Mouse (Mus musculus) heart, embryonic 12.5 days (tissue): ENCODE measurements around the gene Ndrg3. TPM values are rescaled to one million over a fixed set of nuclear protein-coding genes. Genes with fewer than 3 reads are reported as not detected.

Source experiments
- ATAC-seq: fragments of 200-750 bp; cut with Nextera tagmentation; 2 replicates; pipeline ENCODE4 v1.8.0; 2017; ENCODE audit warnings: moderate TSS enrichment, moderate library complexity; ENCODE audit not compliant: insufficient number of reproducible peaks, low FRiP score
- H3K27ac ChIP-seq: fragments of 300-500 bp; sonication (generic); 2 replicates; pipeline ENCODE4 v1.5.1; 2016; ENCODE audit warnings: mild to moderate bottlenecking, moderate library complexity; ENCODE audit not compliant: poor library complexity, severe bottlenecking
- H3K27me3 ChIP-seq: fragments of 300-500 bp; sonication (generic); replicated peaks from 2 replicates; pipeline ENCODE4 v1.6.1; 2016; ENCODE audit warnings: mild to moderate bottlenecking, moderate library complexity
- H3K36me3 ChIP-seq: fragments of 300-500 bp; sonication (generic); 2 replicates; pipeline ENCODE4 v1.6.1; 2016; ENCODE audit warnings: mild to moderate bottlenecking, moderate library complexity
- H3K4me1 ChIP-seq: fragments of 300-500 bp; sonication (generic); replicated peaks from 2 replicates; pipeline ENCODE4 v1.6.1; 2016; ENCODE audit warnings: mild to moderate bottlenecking
- H3K4me2 ChIP-seq: fragments of 300-500 bp; sonication (generic); 2 replicates; pipeline ENCODE4 v1.6.1; 2016; ENCODE audit warnings: mild to moderate bottlenecking, moderate library complexity
- H3K4me3 ChIP-seq: fragments of 300-500 bp; sonication (generic); 2 replicates; pipeline ENCODE4 v1.5.1; 2016; ENCODE audit warnings: mild to moderate bottlenecking
- H3K9ac ChIP-seq: fragments of 300-500 bp; sonication (generic); 2 replicates; pipeline ENCODE4 v1.6.1; 2016; ENCODE audit warnings: mild to moderate bottlenecking, moderate library complexity
- H3K9me3 ChIP-seq: fragments of 300-500 bp; sonication (generic); replicated peaks from 2 replicates; pipeline ENCODE4 v1.6.1; 2016; ENCODE audit warnings: mild to moderate bottlenecking, moderate library complexity
- WGBS: fragments of 180-500 bp; shearing (Covaris S2); methylation state at CpG from one replicate; pipeline ENCODE4 v1.1.7; 2016; 5-methylcytosine and 5-hydroxymethylcytosine counted together
- polyA plus RNA-seq: library from polyadenylated mRNA; unstranded; fragments of >200 nt; fragmentation: Nextera tagmentation; extraction: Ambion mirVana; gene quantifications from 2 replicates; pipeline ENCODE4 v1.2.1, GENCODE M21; 2016

The Ndrg3 gene
- polyA plus RNA-seq, 1 experiment from 2014 or later, result 31.3 TPM

DNA sequence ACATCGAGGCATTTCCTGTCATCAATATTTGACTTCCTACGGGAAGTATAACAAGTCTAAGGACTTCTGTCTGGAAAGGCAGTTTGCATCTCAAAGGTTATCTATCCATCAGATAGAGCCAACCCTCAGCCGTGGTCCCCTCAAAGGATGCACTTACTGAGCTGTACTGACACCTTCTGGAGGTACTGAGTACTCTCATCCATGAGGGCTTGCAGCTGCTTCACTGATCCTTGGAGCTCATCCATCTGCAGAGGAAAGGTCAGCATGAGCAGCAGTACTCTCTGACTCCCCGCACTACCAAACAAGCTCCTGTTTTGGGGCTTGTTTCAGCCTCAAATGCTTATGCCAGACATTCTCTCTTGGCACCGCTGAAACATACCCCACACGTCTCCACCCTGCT is 4.7 kb upstream of the Ndrg3 start:
- H3K9me3 ChIP-seq, result no peaks in the 10 kb centered on the region
- no peaks in the 10 kb centered on the region for H3K27me3 ChIP-seq
- H3K9ac ChIP-seq, result no peak overlapping the region
- no peak overlapping the region for H3K27ac ChIP-seq
- no peak overlapping the region for H3K4me3 ChIP-seq
- ATAC-seq, result no peak
- 61% methylated on average over 6 of the region's 6 CpGs for WGBS
- H3K4me1 ChIP-seq, result no peaks in the 10 kb centered on the region
- H3K36me3 ChIP-seq, result peaks cover 63% of the 10 kb centered on the region
- no peak overlapping the region for H3K4me2 ChIP-seq

DNA sequence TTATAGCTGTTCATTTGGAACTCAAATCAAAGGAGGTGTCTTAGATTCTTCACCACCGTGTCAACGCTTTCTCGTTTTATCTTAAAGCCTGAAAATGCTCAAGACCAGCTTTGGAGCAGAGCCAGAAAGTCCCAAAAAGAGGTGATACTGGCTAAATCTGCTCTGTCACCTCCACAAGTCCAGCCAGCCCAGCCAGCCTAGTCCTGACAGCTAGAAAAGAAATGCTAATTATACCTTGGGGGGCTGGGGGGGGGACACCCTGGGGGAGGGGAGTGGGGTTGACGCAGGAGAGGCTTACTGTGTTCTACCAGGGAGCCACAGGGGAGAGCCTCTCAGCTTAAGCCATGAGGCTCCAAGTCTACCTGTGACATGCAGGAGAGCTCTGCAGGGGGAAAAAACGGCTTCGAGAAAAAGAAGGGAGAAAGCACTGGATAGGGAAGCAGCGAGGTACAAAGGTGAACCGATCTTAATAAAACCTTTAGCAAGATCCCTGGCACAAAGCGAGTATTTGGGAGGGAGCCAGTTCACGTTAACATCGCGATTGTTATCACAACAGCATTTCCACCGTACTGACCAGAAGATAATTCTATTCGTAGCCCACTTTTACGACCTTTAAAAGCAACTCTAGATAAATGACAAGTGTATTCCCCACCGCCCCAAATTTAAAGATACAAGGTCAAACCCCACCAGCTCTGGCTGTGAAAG is 977 bp downstream of the Ndrg3 start:
- Histone ChIP-seq H3K27ac (peak overlapping the region; percentile 1), H3K9ac (peak overlapping the region; percentile 84), H3K4me1 (peaks cover 30% of the 10 kb centered on the region), H3K27me3 (no peaks in the 10 kb centered on the region), H3K4me2 (peak overlapping the region; percentile 80), H3K36me3 (peaks cover 20% of the 10 kb centered on the region), H3K9me3 (no peaks in the 10 kb centered on the region), H3K4me3 (peak overlapping the region; percentile 77)
- ATAC-seq, result no peak
- WGBS, result 3% methylated on average over 16 of the region's 16 CpGs

DNA sequence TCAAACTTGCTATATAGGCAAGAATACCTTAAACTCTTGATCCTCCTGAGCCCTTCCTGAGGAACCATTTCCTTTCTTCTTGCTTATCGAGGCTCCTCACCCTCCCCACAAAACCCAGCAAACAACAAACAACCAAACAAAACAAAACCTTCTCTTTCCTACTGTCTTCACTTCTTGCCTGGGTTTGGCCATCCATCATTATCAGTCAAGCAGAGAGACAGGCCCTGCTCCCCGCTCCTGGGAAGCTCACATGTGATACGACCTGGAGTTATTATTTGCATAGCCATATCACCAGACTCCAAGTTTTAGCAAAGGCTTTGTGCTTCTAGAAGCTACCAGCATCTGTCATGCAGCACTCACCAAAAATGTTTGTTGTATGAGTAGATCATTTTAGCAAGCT is 4.5 kb downstream of the Ndrg3 start:
- no peak for ATAC-seq
- H3K4me3 ChIP-seq, result no peak overlapping the region
- no peaks in the 10 kb centered on the region for H3K36me3 ChIP-seq
- no peaks in the 10 kb centered on the region for H3K9me3 ChIP-seq
- no peak overlapping the region for H3K9ac ChIP-seq
- no peak overlapping the region for H3K27ac ChIP-seq
- no peak overlapping the region for H3K4me2 ChIP-seq
- 54% methylated on average over 3 of the region's 3 CpGs for WGBS
- H3K27me3 ChIP-seq, result no peaks in the 10 kb centered on the region
- peaks cover 38% of the 10 kb centered on the region for H3K4me1 ChIP-seq

DNA sequence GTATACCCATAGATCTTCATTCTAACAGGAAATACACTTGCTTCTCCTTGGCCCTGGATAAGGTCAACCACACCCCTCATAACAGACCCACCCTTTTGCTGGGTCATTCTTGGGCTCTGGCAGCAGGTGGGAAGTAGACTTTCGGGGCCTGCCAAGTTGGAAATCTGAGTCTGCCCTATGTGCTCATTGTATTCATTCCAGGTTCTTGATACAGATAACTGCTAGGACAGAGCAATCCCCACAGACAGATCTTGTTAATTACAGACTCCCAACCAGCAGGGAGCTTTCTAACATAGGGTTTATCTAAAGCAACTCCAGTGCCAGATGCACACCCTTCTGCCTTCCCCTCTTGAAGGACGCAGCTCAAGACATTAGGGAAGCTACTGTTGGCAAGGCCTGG is 9.0 kb downstream of the Ndrg3 start:
- Histone ChIP-seq H3K4me1 (peaks cover 19% of the 10 kb centered on the region), H3K9me3 (no peaks in the 10 kb centered on the region), H3K4me3 (no peak overlapping the region), H3K4me2 (peak overlapping the region; percentile 4; the same call in 1 of the 2 replicates), H3K27ac (peak overlapping the region; percentile 58), H3K9ac (no peak overlapping the region), H3K36me3 (no peaks in the 10 kb centered on the region), H3K27me3 (no peaks in the 10 kb centered on the region)
- 34% methylated on average over 2 of the region's 2 CpGs for WGBS
- ATAC-seq, result peak; percentile 77; the same call in 1 of the 2 replicates

DNA sequence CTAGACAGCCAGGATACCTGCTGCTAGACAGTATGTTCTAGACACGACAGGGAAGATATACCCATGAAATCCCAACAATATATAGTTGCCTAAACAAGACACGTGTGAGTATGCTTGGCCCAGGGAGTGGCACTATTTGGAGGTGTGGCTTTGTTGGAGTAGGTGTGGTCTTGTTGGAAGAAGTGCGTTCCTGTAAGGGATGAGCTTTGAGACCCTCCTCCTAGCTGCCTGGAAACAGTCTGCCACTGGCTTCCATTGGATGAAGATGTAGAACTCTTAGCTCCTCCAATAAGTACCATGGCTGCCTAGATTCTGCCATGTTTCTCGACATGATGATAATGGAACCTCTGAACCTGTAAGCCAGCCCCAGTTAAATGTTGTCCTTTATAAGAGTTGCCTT is 10.6 kb downstream of the Ndrg3 start:
- no peak overlapping the region for H3K4me2 ChIP-seq
- no peaks in the 10 kb centered on the region for H3K36me3 ChIP-seq
- WGBS, result 81% methylated on average over 4 of the region's 4 CpGs
- H3K9me3 ChIP-seq, result no peaks in the 10 kb centered on the region
- H3K27ac ChIP-seq, result no peak overlapping the region
- no peak overlapping the region for H3K4me3 ChIP-seq
- peaks cover 17% of the 10 kb centered on the region for H3K4me1 ChIP-seq
- no peak overlapping the region for H3K9ac ChIP-seq
- H3K27me3 ChIP-seq, result no peaks in the 10 kb centered on the region
- ATAC-seq, result no peak

DNA sequence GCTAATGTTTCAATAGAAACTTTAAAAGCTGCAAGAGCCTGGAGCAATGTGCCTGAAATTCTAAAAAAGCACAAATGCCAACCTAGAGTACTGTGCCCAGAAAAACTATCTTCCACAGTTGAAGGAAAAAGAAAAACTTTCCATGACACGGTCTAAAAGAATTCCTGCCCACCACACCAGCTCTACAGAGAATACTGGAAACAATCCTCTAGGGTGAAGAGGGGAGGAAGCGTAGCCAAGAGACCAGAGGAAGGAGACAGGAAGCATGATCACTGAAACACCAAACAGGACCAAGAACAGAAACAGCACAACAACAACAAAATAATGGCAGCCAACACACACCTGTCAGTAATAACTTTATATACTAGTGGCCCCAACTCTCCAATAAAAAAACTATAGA is 11.8 kb downstream of the Ndrg3 start:
- WGBS, result 59% methylated on average over 2 of the region's 2 CpGs
- H3K27me3 ChIP-seq, result no peaks in the 10 kb centered on the region
- ATAC-seq, result no peak
- H3K4me2 ChIP-seq, result no peak overlapping the region
- peaks cover 25% of the 10 kb centered on the region for H3K4me1 ChIP-seq
- H3K9me3 ChIP-seq, result no peaks in the 10 kb centered on the region
- H3K4me3 ChIP-seq, result no peak overlapping the region
- H3K9ac ChIP-seq, result no peak overlapping the region
- H3K27ac ChIP-seq, result no peak overlapping the region
- H3K36me3 ChIP-seq, result no peaks in the 10 kb centered on the region

DNA sequence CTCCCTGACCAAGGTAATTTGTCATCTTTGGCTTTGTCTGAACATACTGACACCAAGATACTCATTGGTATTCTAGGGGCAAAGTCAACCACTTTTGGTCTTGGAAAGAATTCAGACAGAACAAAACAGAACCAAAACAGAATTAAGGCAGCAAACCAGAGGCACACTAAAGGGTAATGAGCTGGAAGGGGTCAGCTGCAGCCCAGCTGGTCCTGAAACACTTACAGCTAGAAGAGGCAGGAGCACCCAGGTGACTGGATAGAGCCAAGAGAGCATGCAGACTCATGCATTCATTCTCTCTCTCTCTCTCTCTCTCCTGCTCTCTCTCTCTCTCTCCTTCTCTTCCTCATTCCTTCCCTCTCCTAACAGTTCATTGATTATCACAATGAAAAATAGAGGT is 15.1 kb downstream of the Ndrg3 start:
- Histone ChIP-seq H3K4me1 (peaks cover 31% of the 10 kb centered on the region), H3K27me3 (no peaks in the 10 kb centered on the region), H3K4me3 (no peak overlapping the region), H3K9ac (no peak overlapping the region), H3K4me2 (no peak overlapping the region), H3K9me3 (no peaks in the 10 kb centered on the region), H3K27ac (no peak overlapping the region), H3K36me3 (no peaks in the 10 kb centered on the region)
- no peak for ATAC-seq

DNA sequence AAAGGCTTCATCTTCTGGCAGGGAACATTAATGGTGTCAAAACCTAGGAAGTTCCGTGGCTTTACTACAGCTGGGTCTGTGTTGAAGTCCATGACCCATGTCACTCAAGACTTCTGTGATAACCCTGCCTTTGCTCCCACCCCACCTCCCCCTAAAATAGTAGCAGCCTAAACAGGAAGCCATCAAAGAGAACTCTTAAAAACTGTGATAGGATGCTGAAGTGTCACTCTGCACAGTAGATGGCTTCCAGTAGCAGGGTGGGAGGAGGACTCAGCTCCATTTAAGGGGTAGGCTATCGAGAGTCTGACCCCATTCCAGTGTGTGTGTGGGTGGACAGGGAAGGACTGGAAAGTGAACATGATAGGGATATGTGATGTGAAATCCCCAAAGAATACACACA is 16.9 kb downstream of the Ndrg3 start:
- H3K27ac ChIP-seq, result peak overlapping the region; percentile 70
- 9% methylated on average over 2 of the region's 2 CpGs for WGBS

DNA sequence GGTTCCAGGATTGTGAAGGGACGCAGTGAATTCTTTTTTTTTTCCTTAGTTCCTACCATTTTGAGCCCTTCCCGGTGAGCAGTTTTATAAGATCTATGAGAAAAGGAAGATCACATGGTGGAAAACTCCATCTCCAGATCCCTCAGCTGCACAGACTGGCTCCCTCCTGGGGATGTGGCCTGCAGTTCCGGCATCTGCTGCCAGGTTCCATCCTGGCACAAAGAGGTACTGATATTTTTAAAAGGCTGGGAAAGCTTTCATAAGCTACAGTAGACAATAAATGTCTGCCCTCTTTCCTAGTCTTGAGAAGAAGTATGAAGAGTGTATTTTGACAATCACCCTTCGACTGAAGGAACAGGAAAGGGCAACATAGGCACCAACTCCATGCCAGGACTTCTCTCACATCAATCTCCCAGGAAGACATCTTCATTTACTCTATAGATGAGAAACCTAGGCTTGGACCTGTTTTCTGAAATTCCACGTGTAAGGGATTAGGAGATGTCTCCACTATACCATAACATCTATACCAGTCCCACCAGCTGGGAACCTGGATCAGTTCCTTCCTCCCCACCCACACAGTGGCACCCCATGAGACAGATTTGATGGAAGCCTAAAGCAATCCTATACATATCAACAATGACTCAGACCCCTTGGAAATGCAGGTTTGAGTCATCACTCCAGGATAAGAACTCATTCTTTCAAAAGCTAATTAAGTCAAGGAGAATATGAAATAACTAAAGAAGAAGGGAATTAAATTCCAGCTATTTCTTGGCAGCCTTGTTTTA is 18.3 kb downstream of the Ndrg3 start:
- no peak for ATAC-seq
- Histone ChIP-seq H3K4me2 (no peak overlapping the region), H3K27me3 (no peaks in the 10 kb centered on the region), H3K9me3 (no peaks in the 10 kb centered on the region), H3K9ac (no peak overlapping the region), H3K4me1 (peaks cover 46% of the 10 kb centered on the region), H3K27ac (0 out of 2 replicates have a peak overlapping the region, but pooled peaks have one; percentile 12), H3K4me3 (no peak overlapping the region), H3K36me3 (no peaks in the 10 kb centered on the region)
- 77% methylated on average over 5 of the region's 5 CpGs for WGBS

More for the DNA sequence above, 16.9 kb downstream of the Ndrg3 start:
- Histone ChIP-seq H3K27me3 (no peaks in the 10 kb centered on the region), H3K9me3 (no peaks in the 10 kb centered on the region), H3K4me1 (peaks cover 39% of the 10 kb centered on the region), H3K4me2 (peak overlapping the region; percentile 49), H3K9ac (no peak overlapping the region), H3K4me3 (no peak overlapping the region), H3K36me3 (no peaks in the 10 kb centered on the region)
- ATAC-seq, result peak; percentile 81

DNA sequence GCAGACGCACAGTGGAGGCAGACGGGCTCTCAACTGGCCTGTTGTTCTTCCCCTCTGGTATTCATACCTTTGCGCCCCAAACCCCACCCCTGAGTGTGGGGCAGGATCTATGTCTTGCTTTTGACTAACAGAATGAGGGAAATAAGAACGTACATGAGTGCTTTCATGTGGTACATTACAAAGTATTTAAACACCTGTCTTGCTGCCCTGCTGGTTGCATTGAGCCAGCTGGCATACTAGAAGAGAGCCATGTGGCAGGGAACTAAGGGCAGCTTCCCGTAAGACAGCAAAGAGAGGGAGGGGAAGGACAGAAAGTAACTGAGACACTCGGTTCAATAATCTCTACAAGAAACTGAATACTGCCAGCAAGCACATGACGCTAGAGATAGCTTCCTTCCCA is 21.6 kb downstream of the Ndrg3 start:
- Histone ChIP-seq H3K4me1 (peaks cover 41% of the 10 kb centered on the region), H3K27me3 (no peaks in the 10 kb centered on the region), H3K4me3 (no peak overlapping the region), H3K9me3 (no peaks in the 10 kb centered on the region), H3K4me2 (no peak overlapping the region), H3K27ac (no peak overlapping the region), H3K9ac (no peak overlapping the region), H3K36me3 (no peaks in the 10 kb centered on the region)
- WGBS, result 67% methylated on average over 7 of the region's 7 CpGs
- ATAC-seq, result no peak

DNA sequence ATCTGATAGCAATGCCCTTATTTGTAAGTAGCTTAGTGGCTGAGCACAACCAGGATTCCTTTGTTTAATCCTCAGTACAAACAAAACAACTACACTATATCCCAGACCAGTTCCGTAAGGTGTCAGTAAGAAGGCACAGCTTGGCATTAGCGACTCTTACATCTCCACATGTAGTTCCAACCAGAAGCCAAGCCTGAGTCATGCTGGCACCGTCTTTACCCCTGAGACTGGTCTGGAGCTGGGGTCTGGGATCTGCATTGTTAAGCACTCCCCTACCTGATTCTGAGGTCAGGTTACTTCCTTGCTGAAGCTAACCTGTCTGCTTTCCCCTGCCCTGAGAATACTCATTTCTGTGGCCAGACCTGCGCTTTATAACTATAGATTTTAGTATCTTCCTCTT is 23.4 kb downstream of the Ndrg3 start:
- no peaks in the 10 kb centered on the region for H3K27me3 ChIP-seq
- no peak for ATAC-seq
- 0 out of 2 replicates have a peak overlapping the region, but pooled peaks have one; percentile 16 for H3K9ac ChIP-seq
- H3K27ac ChIP-seq, result no peak overlapping the region
- peaks cover 38% of the 10 kb centered on the region for H3K4me1 ChIP-seq
- no peak overlapping the region for H3K4me2 ChIP-seq
- H3K4me3 ChIP-seq, result no peak overlapping the region
- 78% methylated on average over 4 of the region's 4 CpGs for WGBS
- no peaks in the 10 kb centered on the region for H3K36me3 ChIP-seq
- H3K9me3 ChIP-seq, result no peaks in the 10 kb centered on the region
